Mouse (Mus musculus): Measurements from ENCODE around the gene Nepro.

GRCm38 (mm10) chr16:44684646-44685045 lies 39.5 kb upstream of the Nepro start:
- no peak for TF ChIP-seq GATA1 (IDR thresholded peaks at IDR 0.05; ENCODE audit: borderline replicate concordance, low read length)
- TF ChIP-seq FLI1 (IDR thresholded peaks at IDR 0.05; ENCODE audit: low read length): no peak

Measured in megakaryocyte, embryonic 14.5 days (primary cell).